Comparison of ENCODE assay signal across 10 mouse cellular contexts in the genomic region with DNA sequence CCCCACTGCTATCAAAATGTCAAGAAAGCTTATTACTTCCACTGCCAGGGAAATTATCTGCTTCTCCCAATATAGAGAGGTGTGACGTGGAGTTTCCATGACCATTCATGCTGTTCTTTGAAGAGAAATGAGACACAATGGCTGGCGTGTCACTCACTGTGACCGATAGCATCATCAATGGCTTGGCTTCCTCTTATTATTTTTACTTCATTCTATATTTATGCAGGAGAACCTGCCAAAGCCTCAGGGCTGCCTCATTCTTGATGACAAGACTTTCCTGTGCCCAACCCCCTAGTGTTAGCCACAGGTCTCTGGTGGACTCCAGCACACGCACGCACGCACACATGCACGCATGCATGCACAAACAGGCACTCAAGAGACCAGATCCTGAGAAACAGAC.
DNase-seq lines count a peak whose midpoint lies in the region; ATAC-seq lines count a peak whose summit lies in the region.
"Had no signal": no experiment of that assay in that cellular context is flagged by ENCODE, and none has a peak within 500 bp of the region (broad histone marks: within the 10 kb centered on the region; RNA-seq: fewer than 3 reads in every experiment).

No protein-coding gene starts in this region.

- no peak for ATAC-seq in hindbrain, embryonic 14.5 days (ENCODE audit: low FRiP score)
- no peak for ATAC-seq in stomach, embryonic 15.5 days (ENCODE audit: insufficient read depth, low FRiP score, low read depth)

- no peak overlapping the region for H3K4me2 ChIP-seq in hindbrain, embryonic 14.5 days (replicated peaks)
- H3K4me2 ChIP-seq in stomach, embryonic 15.5 days: no peak overlapping the region
- H3K4me2 ChIP-seq: embryonic facial prominence, embryonic 13.5 days; liver, embryonic 13.5 days had no signal

- WGBS in hindbrain, embryonic 14.5 days: 73% methylated on average over 7 of the region's 7 CpGs
- 82% methylated on average over 7 of the region's 7 CpGs for WGBS in stomach, embryonic 15.5 days

- no peak overlapping the region for H3K9ac ChIP-seq in hindbrain, embryonic 14.5 days
- H3K9ac ChIP-seq in stomach, embryonic 15.5 days: no peak overlapping the region
- H3K9ac ChIP-seq: embryonic facial prominence, embryonic 13.5 days; liver, embryonic 13.5 days had no signal

- H3K9me3 ChIP-seq in hindbrain, embryonic 14.5 days (ENCODE audit: control insufficient read depth, low read length): no peaks in the 10 kb centered on the region
- H3K9me3 ChIP-seq in stomach, embryonic 15.5 days: no peaks in the 10 kb centered on the region
- H3K9me3 ChIP-seq: embryonic facial prominence, embryonic 13.5 days; liver, embryonic 13.5 days had no signal

- peak; percentile 58 for DNase-seq in kidney, adult 11 months
- DNase-seq in kidney, adult 8-10 months: no peak
- DNase-seq in hindbrain, embryonic 14.5 days (ENCODE audit: low spot score): no peak
- peak; percentile 59 to 66 for DNase-seq in lung, adult 18-20 months
- DNase-seq in urinary bladder, adult 18-20 months (ENCODE audit: low spot score in 2 of 2): no peak
- no peak for DNase-seq in spleen, adult 12 weeks (ENCODE audit: low spot score)
- DNase-seq in adrenal gland, postnatal 4 days (ENCODE audit: low spot score in 2 of 2): no peak
- DNase-seq: liver, embryonic 13.5 days had no signal

- no peaks in the 10 kb centered on the region for H3K36me3 ChIP-seq in hindbrain, embryonic 14.5 days (replicated peaks; ENCODE audit: control insufficient read depth, insufficient read depth)
- no peaks in the 10 kb centered on the region for H3K36me3 ChIP-seq in stomach, embryonic 15.5 days
- H3K36me3 ChIP-seq: liver, embryonic 13.5 days had no signal

- H3K4me3 ChIP-seq in hindbrain, embryonic 14.5 days (replicated peaks; ENCODE audit: low read length): no peak overlapping the region
- no peak overlapping the region for H3K4me3 ChIP-seq in stomach, embryonic 15.5 days (replicated peaks)
- H3K4me3 ChIP-seq: embryonic facial prominence, embryonic 13.5 days; liver, embryonic 13.5 days had no signal

- no peaks in the 10 kb centered on the region for H3K27me3 ChIP-seq in hindbrain, embryonic 14.5 days (ENCODE audit: control insufficient read depth, insufficient read depth, low read length)
- no peaks in the 10 kb centered on the region for H3K27me3 ChIP-seq in stomach, embryonic 15.5 days (replicated peaks)
- H3K27me3 ChIP-seq: embryonic facial prominence, embryonic 13.5 days; liver, embryonic 13.5 days had no signal

- peaks cover 12% of the 10 kb centered on the region; the same call in 1 of the 2 replicates for H3K4me1 ChIP-seq in hindbrain, embryonic 14.5 days (replicated peaks; ENCODE audit: control insufficient read depth, insufficient read depth, low read length)
- H3K4me1 ChIP-seq in stomach, embryonic 15.5 days: peaks cover 4% of the 10 kb centered on the region; the same call in 1 of the 2 replicates

- H3K27ac ChIP-seq in hindbrain, embryonic 14.5 days: peak overlapping the region; percentile 17; the same call in 1 of the 2 replicates
- peak overlapping the region; percentile 56; the same call in 1 of the 2 replicates for H3K27ac ChIP-seq in stomach, embryonic 15.5 days
- H3K27ac ChIP-seq: liver, embryonic 13.5 days had no signal

Comparison
In these comparisons a context has a peak if more than half of its experiments do, and no peak if none do; other contexts are left out.
1. DNase-seq: peak in kidney, adult 11 months (single experiment) and lung, adult 18-20 months (2 of 2); none in kidney, adult 8-10 months (0 of 2), hindbrain, embryonic 14.5 days (single experiment), urinary bladder, adult 18-20 months (0 of 2), spleen, adult 12 weeks (single experiment) and adrenal gland, postnatal 4 days (0 of 2).